Mouse (Mus musculus) retina, adult 2 months (tissue): ENCODE measurements around the gene Dlst.
A peak's percentile ranks its signal among the peaks of the same experiment; 100 is the strongest.

ENCODE experiments used
- DNase-seq: peaks from one replicate; pipeline ENCODE4 v3.0.0-alpha.2; 2012; ENCODE audit warnings: low read depth, low spot score

The Dlst gene

GRCm38 (mm10) chr12:85110698-85111592 is at the start of gene Dlst, which contains the start of gene Prox2:
TSS of gene Dlst (plus strand) at chr12:85110833.
TSS of gene Prox2 (minus strand) at chr12:85110759.
- DNase-seq: peak; percentile 69

DNA sequence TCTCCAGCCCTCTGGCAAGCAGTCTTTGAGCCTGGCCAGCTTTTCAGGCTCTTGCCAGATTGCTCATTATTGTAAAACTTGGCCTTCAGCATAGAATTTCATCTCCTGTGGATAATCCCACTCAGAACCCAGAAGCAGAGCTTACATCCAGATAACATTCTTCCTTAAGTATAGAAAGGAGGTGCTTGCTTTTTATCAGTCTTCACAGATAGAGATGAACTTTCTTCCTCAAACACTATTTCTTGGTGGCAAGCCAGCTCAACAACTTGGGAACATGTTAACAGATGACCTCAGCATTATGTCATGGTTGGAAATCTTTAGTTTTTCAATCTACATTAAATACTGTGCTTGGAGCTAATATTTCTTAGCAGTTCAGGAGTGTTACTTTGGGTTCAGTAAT is 39.6 kb upstream of the Dlst start:
- no peak for DNase-seq

DNA sequence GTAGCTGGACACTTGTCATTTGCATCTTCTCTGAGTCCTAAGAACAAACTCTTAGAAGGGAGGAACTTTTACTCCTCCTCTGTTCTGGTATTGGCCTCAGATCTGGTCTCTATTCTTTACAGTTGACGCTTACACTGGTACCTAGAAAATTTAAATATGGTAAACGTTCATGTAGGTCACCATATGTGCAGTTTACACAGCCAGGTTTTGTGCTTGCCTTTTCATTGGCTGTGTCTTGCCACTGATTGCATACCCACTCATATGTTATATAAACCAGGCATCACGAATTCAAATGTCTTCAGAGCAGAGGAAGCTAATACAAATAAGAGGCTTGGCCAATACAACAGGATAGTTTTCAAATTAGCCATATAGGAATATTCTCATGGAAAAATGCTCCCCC is 33.5 kb upstream of the Dlst start:
- DNase-seq: no peak

GRCm38 (mm10) chr12:85084257-85084656 is 26.4 kb upstream of the Dlst start:
- no peak for DNase-seq

DNA sequence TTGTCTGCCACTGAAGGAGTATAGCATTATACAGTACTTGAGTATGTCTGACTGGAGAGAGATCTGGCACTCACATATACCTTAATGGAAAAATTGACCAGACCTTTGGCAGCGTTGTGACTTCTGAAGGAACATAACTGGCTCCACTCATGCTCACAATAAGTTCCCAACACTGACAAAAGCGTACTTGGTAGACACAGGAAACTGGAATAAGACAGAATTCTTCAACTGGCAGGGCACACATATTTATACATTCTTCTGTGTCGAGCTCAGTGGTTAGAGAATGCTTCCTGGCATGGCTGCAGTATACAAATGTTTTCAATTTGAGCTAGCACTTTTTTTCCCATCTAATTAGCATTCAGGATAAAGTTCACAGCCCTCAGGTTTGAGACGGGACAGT is 25.7 kb upstream of the Dlst start:
- no peak for DNase-seq

GRCm38 (mm10) chr12:85087845-85088244 is 22.8 kb upstream of the Dlst start:
- no peak for DNase-seq

GRCm38 (mm10) chr12:85091190-85091589 is 19.4 kb upstream of the Dlst start:
- no peak for DNase-seq

- DNase-seq: peak; percentile 50
Measured at GRCm38 (mm10) chr12:85092214-85092613, 18.4 kb upstream of the Dlst start.

- no peak for DNase-seq
Measured at GRCm38 (mm10) chr12:85094010-85094409, 16.6 kb upstream of the Dlst start.

DNA sequence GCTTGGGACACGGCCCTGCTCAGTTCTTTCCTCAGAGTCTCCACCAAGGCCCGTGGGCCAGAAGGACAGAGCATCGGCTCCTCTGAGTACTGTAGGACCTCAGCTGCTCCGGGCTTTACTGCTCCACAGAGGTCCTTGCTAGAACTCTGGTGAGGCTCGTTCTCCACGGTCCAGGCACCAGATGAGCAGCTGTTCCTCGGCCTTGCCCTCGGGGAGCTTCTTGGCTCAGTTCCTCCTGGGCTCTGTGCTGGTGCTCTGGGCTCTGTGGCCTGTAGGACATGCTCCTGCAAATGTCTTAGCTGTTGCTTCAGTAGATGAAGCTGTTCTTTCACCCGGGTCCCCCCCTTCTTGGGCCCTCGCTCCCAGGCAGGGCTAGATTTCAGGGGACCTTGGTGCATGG is 15.9 kb upstream of the Dlst start:
- DNase-seq: no peak

DNA sequence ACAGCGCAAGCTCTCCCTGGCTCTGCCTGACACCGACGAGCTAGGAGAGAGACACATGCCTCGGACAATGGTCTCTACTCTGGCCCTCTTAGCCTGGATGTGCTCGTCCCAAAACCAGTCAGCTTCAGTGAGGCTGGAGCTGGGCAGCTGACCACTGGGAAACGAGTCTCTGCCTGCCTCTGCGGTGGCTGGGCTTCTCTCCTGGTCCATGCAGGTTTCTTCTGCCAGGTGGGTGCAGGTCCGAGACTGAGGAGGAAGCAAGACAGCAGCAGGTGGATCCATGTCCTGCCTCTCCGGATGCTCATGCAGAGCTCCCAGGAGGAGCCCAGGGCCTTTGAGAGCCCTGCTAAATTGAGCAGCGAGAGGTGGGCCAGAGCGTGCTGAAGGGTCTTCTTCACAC is 15.5 kb upstream of the Dlst start:
- no peak for DNase-seq

DNA sequence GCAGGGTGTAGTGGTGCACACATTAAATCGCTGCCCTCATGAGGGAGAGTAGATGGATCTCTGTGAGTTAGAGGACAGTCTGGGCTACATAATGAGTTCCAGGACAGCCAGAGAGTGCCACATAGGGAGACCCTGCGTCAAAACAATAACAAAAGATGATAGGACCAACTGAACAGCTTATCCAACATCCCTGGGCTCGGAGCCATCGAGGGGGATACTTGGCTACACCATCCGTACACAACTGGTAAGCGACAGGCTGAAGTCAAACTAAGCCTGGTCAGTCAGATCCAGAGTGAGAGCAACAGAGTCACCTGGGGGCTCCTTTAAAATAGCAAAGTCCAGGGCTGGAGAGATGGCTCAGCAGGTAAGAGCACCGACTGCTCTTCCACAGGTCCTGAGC is 14.8 kb upstream of the Dlst start:
- DNase-seq: no peak

DNA sequence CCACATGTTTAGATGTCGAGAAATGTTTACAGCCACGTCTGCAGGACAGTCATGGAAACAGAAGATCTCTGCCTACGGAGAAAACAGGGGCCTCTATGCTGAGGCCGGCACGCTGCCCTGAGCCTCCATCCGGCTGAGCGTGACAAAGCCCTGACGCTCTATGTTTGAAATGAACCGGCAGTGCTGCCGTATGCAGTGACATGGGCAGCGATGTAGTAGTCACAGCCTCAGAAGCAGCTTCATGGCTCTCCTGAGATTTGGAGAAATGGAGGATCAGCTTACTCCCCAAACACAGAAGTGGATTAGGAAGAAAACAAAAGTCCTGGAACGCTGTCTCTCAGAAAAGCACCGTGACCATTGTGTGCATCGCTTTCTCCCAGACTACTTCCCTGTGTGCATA is 9.6 kb upstream of the Dlst start:
- no peak for DNase-seq

GRCm38 (mm10) chr12:85101521-85102106 is 9.0 kb upstream of the Dlst start:
- DNase-seq: no peak

DNA sequence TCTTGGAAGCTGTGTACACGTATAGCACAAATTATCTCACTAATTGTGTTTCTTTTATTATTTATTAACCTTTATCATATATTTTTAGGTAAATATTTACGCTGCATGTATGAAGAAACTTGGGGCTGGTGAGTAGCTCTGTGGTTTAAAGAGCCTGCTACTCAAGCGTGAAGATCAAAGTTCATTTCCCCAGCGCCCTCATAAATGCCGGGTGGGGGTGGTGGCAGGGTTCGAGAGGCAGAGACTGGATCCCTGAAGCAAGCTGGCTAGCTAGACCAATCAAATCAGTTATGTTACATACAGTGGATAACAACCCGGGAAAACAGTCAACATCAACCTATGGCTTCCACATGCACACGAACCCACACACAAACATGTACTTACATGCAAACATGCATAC is 7.5 kb upstream of the Dlst start:
- no peak for DNase-seq

DNA sequence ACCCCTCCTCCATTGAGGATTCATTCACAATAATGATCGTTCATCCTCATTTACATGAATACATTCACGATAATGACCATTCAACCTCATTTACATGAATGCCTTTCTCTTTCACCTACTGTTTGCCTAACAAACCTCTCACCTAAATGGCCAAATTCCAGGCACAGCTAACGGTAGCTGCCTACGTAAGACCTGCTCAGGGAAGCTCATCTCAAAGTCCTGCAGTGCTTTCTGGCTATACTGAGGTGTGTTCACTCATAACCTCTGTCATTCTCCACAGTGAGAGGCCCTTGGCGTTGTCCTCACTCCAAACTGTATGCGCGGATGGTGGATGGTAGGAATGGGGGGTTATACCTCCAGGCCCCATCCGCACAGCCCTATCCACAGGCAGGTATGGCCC is 5.8 kb upstream of the Dlst start:
- DNase-seq: no peak

- DNase-seq: no peak
Measured at GRCm38 (mm10) chr12:85106292-85106691, 4.3 kb upstream of the Dlst start.

DNA sequence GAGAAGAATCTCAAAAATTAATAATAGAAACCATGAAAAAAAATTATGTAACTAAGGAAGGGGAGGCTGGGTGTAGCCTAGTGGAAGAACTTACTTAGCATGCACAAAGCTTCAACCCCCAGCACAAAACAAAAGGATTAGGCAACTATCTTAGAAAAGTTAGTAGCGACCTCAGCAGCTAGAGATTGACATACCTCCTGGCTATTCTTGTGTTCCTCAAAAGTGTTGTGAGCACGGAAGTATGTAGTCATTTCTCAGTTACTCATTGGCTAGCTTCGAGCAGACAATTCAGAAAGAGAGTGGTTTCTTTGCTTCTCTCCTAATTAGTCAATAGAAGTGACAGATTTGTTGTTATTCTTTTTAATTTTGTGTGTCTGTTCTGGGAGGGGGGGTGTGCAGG is 2.0 kb upstream of the Dlst start:
- DNase-seq: no peak

DNA sequence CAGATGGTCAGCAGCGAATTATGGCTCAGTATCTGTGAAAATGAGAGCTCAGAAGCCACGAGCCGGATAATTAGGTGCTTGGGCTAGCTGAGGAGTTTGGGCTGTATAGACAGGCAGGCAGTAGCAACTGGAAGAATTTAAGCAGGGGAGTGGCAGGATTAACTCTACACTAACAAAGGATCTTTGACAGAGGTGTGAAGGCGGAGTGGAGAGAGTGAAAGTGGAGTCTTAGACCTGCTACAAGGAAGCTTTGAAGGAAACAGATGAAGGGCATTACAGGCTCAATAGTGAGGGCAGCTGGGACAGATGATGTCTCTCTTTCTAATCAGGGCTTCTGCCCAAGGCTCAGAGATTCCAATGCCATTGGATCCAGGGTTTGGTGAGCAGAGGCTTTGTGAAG is 1.2 kb upstream of the Dlst start:
- DNase-seq: no peak

DNA sequence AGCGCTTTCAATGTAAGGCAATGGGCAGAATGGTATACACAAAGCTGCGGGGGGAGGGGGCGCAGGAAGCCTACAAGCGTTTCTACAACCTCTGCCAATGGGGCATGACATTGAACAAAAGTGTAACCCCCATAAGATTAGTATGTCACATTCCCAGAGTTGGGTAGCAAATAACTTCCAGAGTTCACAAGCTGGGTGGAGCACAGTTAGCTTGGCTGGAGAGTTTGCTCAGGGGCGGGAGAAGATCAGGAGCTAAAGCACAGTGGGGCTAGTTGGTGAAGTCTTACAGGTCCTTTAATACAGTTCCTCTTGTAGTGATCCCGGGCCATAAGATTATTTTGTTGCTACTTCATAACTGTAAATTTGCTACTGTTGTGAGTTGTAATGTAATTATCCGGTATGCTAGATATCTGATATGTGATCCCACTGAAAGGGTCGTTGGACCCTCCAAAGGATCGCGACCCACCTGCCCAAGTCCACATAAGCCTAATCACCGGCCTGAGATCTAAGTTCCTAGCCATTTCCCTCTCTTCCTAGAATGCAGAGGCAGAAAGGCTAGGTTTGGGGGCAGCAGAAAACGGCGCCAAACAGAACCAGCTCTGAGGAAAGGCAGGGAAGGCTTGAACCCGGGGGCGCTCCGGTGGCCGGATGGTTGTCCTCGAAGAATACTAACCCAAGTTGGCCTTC is 479 bp upstream of the Dlst start:
- no peak for DNase-seq

GRCm38 (mm10) chr12:85112550-85113251 is 2.1 kb downstream of the Dlst start:
- DNase-seq: no peak

GRCm38 (mm10) chr12:85113337-85113736 is 2.7 kb downstream of the Dlst start:
- DNase-seq: no peak
